Mouse (Mus musculus) brain, embryonic 14.5 days (tissue): ENCODE data around the gene Ocel1. TPM values are rescaled to one million over a fixed set of nuclear protein-coding genes. Genes with fewer than 3 reads are reported as not detected.

Experiments used
- DNase-seq: peaks from one replicate; pipeline ENCODE4 v3.0.0-alpha.2; 2011; ENCODE audit warnings: low read depth
- CTCF ChIP-seq: fragments of 200-500 bp; IDR thresholded peaks from 2 replicates; pipeline ENCODE4 v1.5.1; 2012; ENCODE audit warnings: inconsistent platforms, mild to moderate bottlenecking, moderate library complexity, borderline replicate concordance; ENCODE audit not compliant: insufficient read depth, insufficient read length; ENCODE audit errors: extremely low read depth
- POLR2A ChIP-seq: fragments of 200-500 bp; IDR thresholded peaks from 2 replicates; pipeline ENCODE4 v1.6.1; 2012; ENCODE audit warnings: mild to moderate bottlenecking, inconsistent platforms, borderline replicate concordance; ENCODE audit not compliant: poor library complexity, insufficient read depth, insufficient read length, severe bottlenecking; ENCODE audit errors: extremely low read depth
- polyA plus RNA-seq: library from polyadenylated mRNA; depleted of rRNA; stranded (reverse); fragments of >200 nt; gene quantifications from 2 replicates; pipeline ENCODE4 v1.2.3, GENCODE M21; 2012

Ocel1 gene
- polyA plus RNA-seq, 1 experiment = 5.4 TPM

GRCm38 (mm10) chr8:71368366-71368765, 2.7 kb upstream of the Ocel1 start:
- TF ChIP-seq CTCF (no peak), POLR2A (no peak)
- DNase-seq = no peak

- TF ChIP-seq CTCF = no peak
- no peak for TF ChIP-seq POLR2A
- no peak for DNase-seq
Observed at GRCm38 (mm10) chr8:71369040-71369718, 1.9 kb upstream of the Ocel1 start.

- TF ChIP-seq POLR2A (no peak), CTCF (no peak)
- DNase-seq = no peak
Observed at GRCm38 (mm10) chr8:71370711-71371235, 325 bp upstream of the Ocel1 start.

- no peak for TF ChIP-seq POLR2A
- no peak for TF ChIP-seq CTCF
Observed at GRCm38 (mm10) chr8:71372427-71372826, 1.3 kb downstream of the Ocel1 start.

GRCm38 (mm10) chr8:71373000-71373399, 1.9 kb downstream of the Ocel1 start:
- TF ChIP-seq CTCF (no peak), POLR2A (no peak)
- no peak for DNase-seq

More at GRCm38 (mm10) chr8:71372427-71372826, 1.3 kb downstream of the Ocel1 start:
- DNase-seq = no peak

- DNase-seq = no peak
- TF ChIP-seq POLR2A (no peak), CTCF (no peak)
Observed at GRCm38 (mm10) chr8:71374616-71375206, 3.6 kb downstream of the Ocel1 start.

- peak; percentile 82 for DNase-seq
- 0 out of 2 replicates have a peak, but pooled peaks have one; percentile 12 for TF ChIP-seq POLR2A
- TF ChIP-seq CTCF = no peak
Observed at GRCm38 (mm10) chr8:71375581-71376422, 4.7 kb downstream of the Ocel1 start.

GRCm38 (mm10) chr8:71376423-71377030, 5.4 kb downstream of the Ocel1 start:
- TF ChIP-seq POLR2A = no peak
- TF ChIP-seq CTCF = no peak
- DNase-seq = peak; percentile 32

- DNase-seq = no peak
- TF ChIP-seq CTCF = no peak
- TF ChIP-seq POLR2A = no peak
Observed at GRCm38 (mm10) chr8:71379008-71379407, 7.9 kb downstream of the Ocel1 start.

- TF ChIP-seq CTCF (no peak), POLR2A (no peak)
Observed at GRCm38 (mm10) chr8:71379512-71380075, 8.5 kb downstream of the Ocel1 start.

GRCm38 (mm10) chr8:71380178-71381171, 9.4 kb downstream of the Ocel1 start:
- TF ChIP-seq POLR2A (no peak), CTCF (no peak)
- DNase-seq = no peak

More at GRCm38 (mm10) chr8:71379512-71380075, 8.5 kb downstream of the Ocel1 start:
- DNase-seq = no peak
